Mouse (Mus musculus): ENCODE data around the gene Gm8369. TPM values are rescaled to one million over a fixed set of nuclear protein-coding genes. Genes with fewer than 3 reads are reported as not detected.
"Not testable (repeated sequence)": the region's sequence is repeated elsewhere in the genome, so short reads cannot be mapped to it uniquely, and the experiment has no call there.

Gene Gm8369
- total and polyA plus RNA-seq, 2 experiments from 2014 or later = not detected

DNA sequence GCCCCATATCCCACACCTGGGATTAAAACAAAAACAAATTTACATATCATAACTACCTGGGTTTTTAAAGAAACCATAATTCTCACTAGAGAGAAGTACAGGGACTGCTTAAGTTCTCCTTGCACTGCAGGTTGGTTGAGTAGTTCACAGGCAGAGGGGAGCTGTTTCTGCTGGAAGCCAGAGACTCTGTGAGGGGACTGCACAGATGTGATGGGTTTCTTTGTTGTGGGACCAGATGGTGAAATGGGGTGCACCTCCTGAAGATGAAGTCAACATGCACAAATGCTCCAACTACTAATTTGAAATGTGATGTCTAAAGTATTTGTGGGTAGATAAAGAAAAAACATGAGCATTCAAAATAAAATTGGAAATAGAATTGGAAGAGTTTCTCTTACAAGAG is 62.2 kb downstream of the Gm8369 start:
- no peak for TF ChIP-seq CTCF (IDR thresholded peaks at IDR 0.05)
- H3K9ac ChIP-seq (replicated peaks; ENCODE audit: low read length, poor library complexity, severe bottlenecking) = no peak overlapping the region
- no peaks in the 10 kb centered on the region for H3K27me3 ChIP-seq (ENCODE audit: insufficient read depth, low read length)
- H3K4me3 ChIP-seq (ENCODE audit: low read depth, low read length) = no peak overlapping the region
- DNase-seq (ENCODE audit: low spot score) (no peak), ATAC-seq (ENCODE audit: low FRiP score) (no peak)
- no peak overlapping the region for H3K4me2 ChIP-seq (ENCODE audit: low read depth, low read length, poor library complexity, severe bottlenecking)
- H3K9me3 ChIP-seq (ENCODE audit: low read length) = no peaks in the 10 kb centered on the region
- no peaks in the 10 kb centered on the region for H3K36me3 ChIP-seq (ENCODE audit: insufficient read depth, low read length)
- H3K4me1 ChIP-seq (ENCODE audit: insufficient read depth, low read length) = no peaks in the 10 kb centered on the region
- H3K27ac ChIP-seq (ENCODE audit: low read depth, low read length) = no peak overlapping the region

DNA sequence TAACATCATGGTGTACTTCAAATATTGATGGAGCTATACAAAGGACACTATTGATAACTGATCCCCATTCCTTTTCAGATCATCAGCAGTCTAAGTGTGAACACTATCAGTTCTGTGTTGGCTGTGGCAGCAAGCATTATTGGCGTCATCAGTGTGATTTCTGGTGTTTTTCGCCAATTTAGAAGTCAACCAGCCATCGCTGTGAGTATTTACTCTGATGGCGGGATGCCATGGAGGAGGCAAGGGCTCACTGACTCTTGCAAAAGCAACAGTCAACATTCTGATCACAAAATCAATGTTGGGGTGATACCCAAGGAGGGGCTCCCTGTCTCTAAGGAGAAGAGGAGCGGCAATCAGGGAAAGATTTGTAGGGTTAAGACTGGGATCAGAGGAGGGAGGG is 69.0 kb downstream of the Gm8369 start:
- H3K9ac ChIP-seq (replicated peaks; ENCODE audit: low read length, poor library complexity, severe bottlenecking) = no peak overlapping the region
- no peaks in the 10 kb centered on the region for H3K27me3 ChIP-seq (ENCODE audit: insufficient read depth, low read length)
- H3K4me3 ChIP-seq (ENCODE audit: low read depth, low read length) = no peak overlapping the region
- no peak for TF ChIP-seq CTCF (IDR thresholded peaks at IDR 0.05)
- no peaks in the 10 kb centered on the region for H3K4me1 ChIP-seq (ENCODE audit: insufficient read depth, low read length)
- 93% methylated on average over 5 of the region's 5 CpGs for WGBS
- ATAC-seq (ENCODE audit: low FRiP score) (no peak), DNase-seq (ENCODE audit: low spot score) (no peak)
- H3K27ac ChIP-seq (ENCODE audit: low read depth, low read length) = no peak overlapping the region
- H3K4me2 ChIP-seq (ENCODE audit: low read depth, low read length, poor library complexity, severe bottlenecking) = no peak overlapping the region
- no peaks in the 10 kb centered on the region for H3K9me3 ChIP-seq (ENCODE audit: low read length)
- no peaks in the 10 kb centered on the region for H3K36me3 ChIP-seq (ENCODE audit: insufficient read depth, low read length)

DNA sequence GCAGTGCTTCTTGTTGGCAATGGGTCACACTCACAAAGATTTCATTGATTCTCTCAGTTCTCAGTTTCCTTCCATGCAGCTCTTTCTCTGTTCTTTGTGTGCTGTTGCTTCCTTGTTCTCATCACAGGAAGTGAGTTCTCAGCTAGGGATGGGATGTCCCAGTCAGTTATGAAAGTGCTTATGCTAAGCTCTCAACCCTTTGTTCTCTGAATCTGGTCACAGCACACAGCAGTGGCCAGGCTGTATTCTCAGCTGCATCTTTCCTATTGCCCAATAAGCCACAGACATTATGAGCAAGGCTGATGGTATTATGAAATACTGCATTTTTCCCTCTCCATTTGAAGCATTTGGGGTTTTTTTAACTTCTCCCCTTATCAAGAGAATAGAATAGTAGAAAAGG is 73.8 kb downstream of the Gm8369 start:
- H3K27me3 ChIP-seq (ENCODE audit: insufficient read depth, low read length); H3K4me2 ChIP-seq (ENCODE audit: low read depth, low read length, poor library complexity, severe bottlenecking); H3K4me1 ChIP-seq (ENCODE audit: insufficient read depth, low read length); ATAC-seq (ENCODE audit: low FRiP score); H3K4me3 ChIP-seq (ENCODE audit: low read depth, low read length); H3K9ac ChIP-seq (replicated peaks; ENCODE audit: low read length, poor library complexity, severe bottlenecking); H3K36me3 ChIP-seq (ENCODE audit: insufficient read depth, low read length); H3K27ac ChIP-seq (ENCODE audit: low read depth, low read length); H3K9me3 ChIP-seq (ENCODE audit: low read length); DNase-seq (ENCODE audit: low spot score): not testable (repeated sequence)

Other genes starting within 250 kb of the Gm8369 start
- not detected in 2 replicates for gene Ms4a1, start 219.7 kb upstream of the Gm8369 start, total RNA-seq (2014; rRNA removed)
- gene Ms4a1, start 219.7 kb upstream of the Gm8369 start, polyA plus RNA-seq (2015; fragmentation: Nextera tagmentation; extraction: Ambion mirVana) = 0.07 TPM in 1 of 2 replicates, not detected in the other
- gene Ms4a5, start 202.1 kb upstream of the Gm8369 start, total RNA-seq (2014; rRNA removed) = not detected in 2 replicates
- not detected in 2 replicates for gene Ms4a5, start 202.1 kb upstream of the Gm8369 start, polyA plus RNA-seq (2015; fragmentation: Nextera tagmentation; extraction: Ambion mirVana)
- gene Ms4a14, start 171.5 kb upstream of the Gm8369 start, total RNA-seq (2014; rRNA removed) = 0.11 TPM in 1 of 2 replicates, not detected in the other
- gene Ms4a14, start 171.5 kb upstream of the Gm8369 start, polyA plus RNA-seq (2015; fragmentation: Nextera tagmentation; extraction: Ambion mirVana) = 0.06 TPM in 1 of 2 replicates, not detected in the other
- 0.16 and 2.1 TPM in 2 replicates for gene Ms4a7, start 149.8 kb upstream of the Gm8369 start, total RNA-seq (2014; rRNA removed)
- 1.9 and 2.5 TPM in 2 replicates for gene Ms4a7, start 149.8 kb upstream of the Gm8369 start, polyA plus RNA-seq (2015; fragmentation: Nextera tagmentation; extraction: Ambion mirVana)
- gene Ms4a4a, start 110.4 kb upstream of the Gm8369 start, total RNA-seq (2014; rRNA removed) = 0.22 and 1.3 TPM in 2 replicates
- 1.3 and 1.9 TPM in 2 replicates for gene Ms4a4a, start 110.4 kb upstream of the Gm8369 start, polyA plus RNA-seq (2015; fragmentation: Nextera tagmentation; extraction: Ambion mirVana)
- 0.47 TPM in 1 of 2 replicates, not detected in the other for gene Ms4a4c, start 81.2 kb upstream of the Gm8369 start, total RNA-seq (2014; rRNA removed)
- 0.20 TPM in 1 of 2 replicates, not detected in the other for gene Ms4a4c, start 81.2 kb upstream of the Gm8369 start, polyA plus RNA-seq (2015; fragmentation: Nextera tagmentation; extraction: Ambion mirVana)
- gene Ms4a4b, start 42.4 kb upstream of the Gm8369 start, total RNA-seq (2014; rRNA removed) = not detected in 2 replicates
- gene Ms4a4b, start 42.4 kb upstream of the Gm8369 start, polyA plus RNA-seq (2015; fragmentation: Nextera tagmentation; extraction: Ambion mirVana) = not detected in 2 replicates
- 2.0 and 4.0 TPM in 2 replicates for gene Ms4a6c, start 16.6 kb upstream of the Gm8369 start, total RNA-seq (2014; rRNA removed)
- 2.1 and 2.3 TPM in 2 replicates for gene Ms4a6c, start 16.6 kb upstream of the Gm8369 start, polyA plus RNA-seq (2015; fragmentation: Nextera tagmentation; extraction: Ambion mirVana)
- gene Ms4a6b, start 30.6 kb downstream of the Gm8369 start, total RNA-seq (2014; rRNA removed) = 2.7 and 3.0 TPM in 2 replicates
- 2.0 TPM in 2 replicates for gene Ms4a6b, start 30.6 kb downstream of the Gm8369 start, polyA plus RNA-seq (2015; fragmentation: Nextera tagmentation; extraction: Ambion mirVana)
- not detected in 2 replicates for gene Ms4a4d, start 50.9 kb downstream of the Gm8369 start, total RNA-seq (2014; rRNA removed)
- not detected in 2 replicates for gene Ms4a4d, start 50.9 kb downstream of the Gm8369 start, polyA plus RNA-seq (2015; fragmentation: Nextera tagmentation; extraction: Ambion mirVana)
- 1.3 and 2.0 TPM in 2 replicates for gene Ms4a6d, start 118.9 kb downstream of the Gm8369 start, total RNA-seq (2014; rRNA removed)
- gene Ms4a6d, start 118.9 kb downstream of the Gm8369 start, polyA plus RNA-seq (2015; fragmentation: Nextera tagmentation; extraction: Ambion mirVana) = 1.8 and 2.7 TPM in 2 replicates
- gene Ms4a2, start 137.8 kb downstream of the Gm8369 start, total RNA-seq (2014; rRNA removed) = not detected in 2 replicates
- 0.09 and 0.15 TPM in 2 replicates for gene Ms4a2, start 137.8 kb downstream of the Gm8369 start, polyA plus RNA-seq (2015; fragmentation: Nextera tagmentation; extraction: Ambion mirVana)
- not detected in 2 replicates for gene Ms4a3, start 154.9 kb downstream of the Gm8369 start, total RNA-seq (2014; rRNA removed)
- gene Ms4a3, start 154.9 kb downstream of the Gm8369 start, polyA plus RNA-seq (2015; fragmentation: Nextera tagmentation; extraction: Ambion mirVana) = not detected in 2 replicates
- not detected in 2 replicates for gene Oosp2, start 174.6 kb downstream of the Gm8369 start, total RNA-seq (2014; rRNA removed)
- gene Oosp2, start 174.6 kb downstream of the Gm8369 start, polyA plus RNA-seq (2015; fragmentation: Nextera tagmentation; extraction: Ambion mirVana) = not detected in 2 replicates
- gene Oosp1, start 205.2 kb downstream of the Gm8369 start, total RNA-seq (2014; rRNA removed) = not detected in 2 replicates
- gene Oosp1, start 205.2 kb downstream of the Gm8369 start, polyA plus RNA-seq (2015; fragmentation: Nextera tagmentation; extraction: Ambion mirVana) = not detected in 2 replicates
- gene Oosp3, start 211.1 kb downstream of the Gm8369 start, total RNA-seq (2014; rRNA removed) = not detected in 2 replicates
- not detected in 2 replicates for gene Oosp3, start 211.1 kb downstream of the Gm8369 start, polyA plus RNA-seq (2015; fragmentation: Nextera tagmentation; extraction: Ambion mirVana)

Data from midbrain, postnatal 0 days (tissue).